In genomic region chr2:164516592-164516991, GRCm38 (mm10) we compare ENCODE assay signal across 27 mouse cellular contexts. TPM values are rescaled to one million over a fixed set of nuclear protein-coding genes. Genes with fewer than 3 reads are reported as not detected.
DNase-seq lines count a peak whose midpoint lies in the region; ATAC-seq and TF ChIP-seq lines count a peak whose summit lies in the region.
"Had no signal": no experiment of that assay in that cellular context is flagged by ENCODE, and none has a peak within 500 bp of the region (broad histone marks: within the 10 kb centered on the region; RNA-seq: fewer than 3 reads in every experiment).

No protein-coding gene starts in this region.

- no peak for TF ChIP-seq CTCF in brain, embryonic 14.5 days (IDR thresholded peaks at IDR 0.05; ENCODE audit: borderline replicate concordance, extremely low read depth, insufficient read depth, insufficient read length)

- H3K4me3 ChIP-seq in heart, embryonic 11.5 days (ENCODE audit: low read depth, low read length) = no peak overlapping the region
- H3K4me3 ChIP-seq: forebrain, embryonic 13.5 days; heart, embryonic 13.5 days; hindbrain, embryonic 15.5 days had no signal

- H3K36me3 ChIP-seq in heart, embryonic 11.5 days (ENCODE audit: control insufficient read depth, insufficient read depth, low read length) = no peaks in the 10 kb centered on the region
- H3K36me3 ChIP-seq: heart, embryonic 13.5 days; hindbrain, embryonic 15.5 days had no signal

- intact Hi-C loops in gastrocnemius, postnatal 14 days (cut with DNase I; ENCODE audit: low total_unique reads) = no loop called here

- WGBS in heart, embryonic 11.5 days (ENCODE audit: insufficient replicate concordance) = 84% methylated on average over 11 of the region's 11 CpGs

- no peak for ATAC-seq in heart, embryonic 11.5 days (replicated peaks; ENCODE audit: insufficient number of reproducible peaks, low FRiP score, low TSS enrichment)
- ATAC-seq: forebrain, embryonic 13.5 days; forebrain, postnatal 0 days; inflammation-experienced regulatory T-cells, adult 6 months had no signal

- peak; percentile 20 to 48 for DNase-seq in kidney, postnatal 25 days
- DNase-seq in kidney, adult 18-20 months = no peak
- peak; percentile 36 for DNase-seq in 3T3-L1 (ENCODE audit: low read depth, low spot score)
- DNase-seq in 416B (ENCODE audit: low read depth) = peak; percentile 55
- peak; percentile 5 for DNase-seq in brain, embryonic 14.5 days (ENCODE audit: low read depth)
- DNase-seq in spleen, postnatal 36 days (ENCODE audit: low spot score in 2 of 2) = no peak
- DNase-seq in gastrocnemius, postnatal 14 days = no peak
- DNase-seq: adrenal gland, adult 8-10 months; adrenal gland, postnatal 36 days; cerebellum, adult 11 months; cerebellum, adult 9-10 months; cerebellum, postnatal 36 days; forebrain, postnatal 0 days; gastrocnemius, postnatal 25 days; heart, postnatal 36 days had no signal

- no peak for TF ChIP-seq POLR2A in brain, embryonic 14.5 days (IDR thresholded peaks at IDR 0.05; ENCODE audit: borderline replicate concordance, extremely low read depth, insufficient read depth, insufficient read length, poor library complexity, severe bottlenecking)

- no peak overlapping the region for H3K9ac ChIP-seq in heart, embryonic 11.5 days (ENCODE audit: low read depth, low read length)
- H3K9ac ChIP-seq: forebrain, embryonic 13.5 days; forebrain, postnatal 0 days; heart, embryonic 13.5 days; hindbrain, embryonic 15.5 days had no signal

- H3K27ac ChIP-seq in heart, embryonic 11.5 days (ENCODE audit: low read depth, low read length) = no peak overlapping the region
- H3K27ac ChIP-seq: forebrain, embryonic 13.5 days; heart, embryonic 13.5 days; hindbrain, embryonic 15.5 days had no signal

- no peak overlapping the region for H3K4me2 ChIP-seq in heart, embryonic 11.5 days
- H3K4me2 ChIP-seq: forebrain, embryonic 13.5 days; heart, embryonic 13.5 days; hindbrain, embryonic 15.5 days had no signal

- H3K4me1 ChIP-seq in heart, embryonic 11.5 days (ENCODE audit: control insufficient read depth, insufficient read depth, low read length) = no peaks in the 10 kb centered on the region
- H3K4me1 ChIP-seq: hindbrain, embryonic 15.5 days had no signal

- H3K9me3 ChIP-seq in heart, embryonic 11.5 days (replicated peaks; ENCODE audit: control insufficient read depth, low read length) = no peaks in the 10 kb centered on the region
- H3K9me3 ChIP-seq: forebrain, embryonic 13.5 days; heart, embryonic 13.5 days; hindbrain, embryonic 15.5 days had no signal

- no peaks in the 10 kb centered on the region; the same call in 1 of the 2 replicates for H3K27me3 ChIP-seq in heart, embryonic 11.5 days (ENCODE audit: control insufficient read depth, insufficient read depth, low read length)
- H3K27me3 ChIP-seq: forebrain, embryonic 13.5 days; hindbrain, embryonic 15.5 days had no signal

RNA-seq across cellular contexts. Expression of gene Pigt, which starts 19.3 kb away (rescaled TPM):
- polyA plus RNA-seq in brain, embryonic 14.5 days (2012; rRNA removed) = 109 and 155 TPM in 2 replicates
- polyA plus RNA-seq in heart, embryonic 11.5 days (2014; fragmentation: Nextera tagmentation; extraction: Ambion mirVana) = 63.0 and 66.0 TPM in 2 replicates
- total RNA-seq in gastrocnemius, postnatal 14 days (2021) = 10 to 100 TPM; 36.8 to 41.0 TPM

RNA-seq across cellular contexts. Expression of gene Dbndd2, which starts 30.7 kb away (rescaled TPM):
- polyA plus RNA-seq in brain, embryonic 14.5 days (2012; rRNA removed) = 11.4 and 13.1 TPM in 2 replicates
- 16.5 and 21.9 TPM in 2 replicates for polyA plus RNA-seq in heart, embryonic 11.5 days (2014; fragmentation: Nextera tagmentation; extraction: Ambion mirVana)
- 10 to 100 TPM; 14.6 to 20.6 TPM for total RNA-seq in gastrocnemius, postnatal 14 days (2021)

RNA-seq across cellular contexts. Expression of gene Trp53tg5, which starts 43.1 kb away (rescaled TPM):
- polyA plus RNA-seq in brain, embryonic 14.5 days (2012; rRNA removed) = not detected in 2 replicates
- not detected in 2 replicates for polyA plus RNA-seq in heart, embryonic 11.5 days (2014; fragmentation: Nextera tagmentation; extraction: Ambion mirVana)
- total RNA-seq in gastrocnemius, postnatal 14 days (2021) = not detected
- total RNA-seq: adrenal gland, adult 8-10 months; adrenal gland, postnatal 36 days; forebrain, postnatal 0 days; gastrocnemius, adult 18-20 months; gastrocnemius, postnatal 25 days; granulocyte monocyte progenitor cell, adult 5-6 weeks; heart, adult 8-10 months; heart, postnatal 36 days had no signal
- polyA plus RNA-seq: C2C12; embryonic facial prominence, embryonic 11.5 days; forebrain, embryonic 13.5 days; forebrain, postnatal 0 days; heart, embryonic 13.5 days; heart, postnatal 0 days; hindbrain, embryonic 11.5 days; hindbrain, embryonic 15.5 days; inflammation-experienced regulatory T-cells, adult 6 months had no signal

RNA-seq across cellular contexts. Expression of gene Wfdc2, which starts 45.6 kb away (rescaled TPM):
- polyA plus RNA-seq in brain, embryonic 14.5 days (2012; rRNA removed) = 3.9 and 5.3 TPM in 2 replicates
- polyA plus RNA-seq in heart, embryonic 11.5 days (2014; fragmentation: Nextera tagmentation; extraction: Ambion mirVana) = 6.6 and 10.3 TPM in 2 replicates
- not detected for total RNA-seq in gastrocnemius, postnatal 14 days (2021)
- total RNA-seq: adrenal gland, adult 8-10 months; adrenal gland, postnatal 36 days; gastrocnemius, adult 18-20 months; gastrocnemius, postnatal 25 days; granulocyte monocyte progenitor cell, adult 5-6 weeks had no signal
- polyA plus RNA-seq: C2C12; inflammation-experienced regulatory T-cells, adult 6 months had no signal

RNA-seq across cellular contexts. Expression of gene Gm20458, which starts 55.8 kb away (rescaled TPM):
- polyA plus RNA-seq in brain, embryonic 14.5 days (2012; rRNA removed) = 8.0 and 10.2 TPM in 2 replicates
- 4.8 and 8.4 TPM in 2 replicates for polyA plus RNA-seq in heart, embryonic 11.5 days (2014; fragmentation: Nextera tagmentation; extraction: Ambion mirVana)
- total RNA-seq in gastrocnemius, postnatal 14 days (2021) = 1 to 10 TPM in 1 of 2 experiments, under 1 TPM in 1; 0.62 to 2.6 TPM
- total RNA-seq: granulocyte monocyte progenitor cell, adult 5-6 weeks had no signal

Comparison
In these comparisons a context has a peak if more than half of its experiments do, and no peak if none do; other contexts are left out.
1. DNase-seq: peak in kidney, postnatal 25 days (2 of 2), 3T3-L1 (single experiment), 416B (single experiment) and brain, embryonic 14.5 days (single experiment); none in kidney, adult 18-20 months (single experiment), spleen, postnatal 36 days (0 of 2) and gastrocnemius, postnatal 14 days (single experiment).